Mouse (Mus musculus): ENCODE measurements at regions not wholly inside any gene's neighbourhood (a gene's known extent, or its start where the extent isn't known, plus 50 kb on each side); places are given as distances from the start of the nearest gene placed in this dataset.

DNA sequence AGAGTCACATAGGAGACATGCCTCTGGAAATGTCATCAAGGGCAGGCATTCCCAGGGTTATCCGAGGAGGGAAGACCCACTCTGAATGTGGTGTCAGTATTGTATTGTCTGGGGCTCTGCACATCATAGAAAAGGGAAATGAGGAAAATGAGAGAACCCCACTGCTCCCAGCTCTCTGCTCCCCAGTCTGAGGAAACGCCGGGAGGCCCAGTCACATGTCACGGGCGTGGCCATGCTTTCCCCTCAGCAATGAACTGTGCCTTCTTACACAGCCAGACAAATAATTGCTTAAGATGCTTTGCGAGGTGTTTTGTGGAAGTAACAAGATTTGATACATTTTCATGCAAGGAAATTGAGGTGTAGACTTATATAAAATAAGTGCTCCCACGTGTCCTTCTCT is 366.1 kb downstream of the Cbln4 start:
- no peak for ATAC-seq (ENCODE audit: insufficient number of reproducible peaks, low FRiP score, low TSS enrichment)

- no peak for ATAC-seq (ENCODE audit: insufficient number of reproducible peaks, low FRiP score, low TSS enrichment)
Observed at GRCm38 (mm10) chr2:171676083-171676482, 367.2 kb downstream of the Cbln4 start.

- no peak for ATAC-seq (ENCODE audit: insufficient number of reproducible peaks, low FRiP score, low TSS enrichment)
Observed at GRCm38 (mm10) chr2:171675411-171675810, 367.9 kb downstream of the Cbln4 start.

- ATAC-seq (ENCODE audit: insufficient number of reproducible peaks, low FRiP score, low TSS enrichment) = no peak
Observed at GRCm38 (mm10) chr2:171670945-171671547, 372.2 kb downstream of the Cbln4 start.

DNA sequence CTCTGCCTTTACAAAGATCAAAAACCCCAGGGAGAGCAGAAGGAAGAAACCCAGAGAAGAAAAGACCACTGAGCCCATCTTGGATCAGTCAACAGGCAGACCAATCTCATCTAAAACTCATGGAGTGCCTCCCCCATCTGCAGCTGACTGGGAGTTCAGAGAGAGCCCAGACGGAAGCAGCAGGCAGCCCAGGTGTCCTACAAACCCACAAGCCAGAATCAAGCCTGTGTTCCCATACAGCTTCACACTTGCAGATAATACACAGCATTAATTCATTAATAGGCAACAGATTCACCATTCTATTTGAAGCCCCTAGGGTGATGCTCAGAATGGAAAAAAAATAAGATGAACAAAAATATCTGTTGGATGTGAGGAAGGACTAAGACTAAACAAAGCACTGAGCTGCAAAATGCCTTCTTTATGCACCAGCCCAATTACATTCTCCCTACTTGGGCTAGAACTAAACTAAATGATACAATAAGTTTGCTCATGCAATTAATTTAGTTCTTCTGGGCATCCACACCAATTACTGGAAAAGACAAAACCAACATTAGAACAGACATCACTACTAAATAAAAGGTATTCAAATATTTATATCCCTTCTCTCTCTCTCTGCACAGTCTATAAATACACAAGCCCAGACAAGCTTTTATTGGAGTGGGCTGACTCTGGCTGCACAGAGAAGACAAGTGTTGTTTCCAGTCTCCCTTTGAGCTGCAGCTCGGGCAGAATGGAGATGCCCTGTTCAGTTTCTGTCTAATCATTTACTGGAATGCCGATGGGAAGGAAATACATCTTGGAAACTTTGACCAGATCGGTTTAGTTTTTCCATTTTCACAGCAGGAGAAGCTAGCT is 374.2 kb downstream of the Cbln4 start:
- ATAC-seq (ENCODE audit: insufficient number of reproducible peaks, low FRiP score, low TSS enrichment) = no peak

- no peak for ATAC-seq (ENCODE audit: insufficient number of reproducible peaks, low FRiP score, low TSS enrichment)
Observed at GRCm38 (mm10) chr2:171662571-171662970, 380.7 kb downstream of the Cbln4 start.

- no peak for ATAC-seq (ENCODE audit: insufficient number of reproducible peaks, low FRiP score, low TSS enrichment)
Observed at GRCm38 (mm10) chr2:171661896-171662511, 381.3 kb downstream of the Cbln4 start.

- no peak for ATAC-seq (ENCODE audit: insufficient number of reproducible peaks, low FRiP score, low TSS enrichment)
Observed at GRCm38 (mm10) chr2:171657125-171657524, 386.1 kb downstream of the Cbln4 start.

- no peak for ATAC-seq (ENCODE audit: insufficient number of reproducible peaks, low FRiP score, low TSS enrichment)
Observed at GRCm38 (mm10) chr2:171641730-171642129, 401.5 kb downstream of the Cbln4 start.

GRCm38 (mm10) chr2:171640478-171640877 is 402.8 kb downstream of the Cbln4 start:
- ATAC-seq (ENCODE audit: insufficient number of reproducible peaks, low FRiP score, low TSS enrichment) = no peak

DNA sequence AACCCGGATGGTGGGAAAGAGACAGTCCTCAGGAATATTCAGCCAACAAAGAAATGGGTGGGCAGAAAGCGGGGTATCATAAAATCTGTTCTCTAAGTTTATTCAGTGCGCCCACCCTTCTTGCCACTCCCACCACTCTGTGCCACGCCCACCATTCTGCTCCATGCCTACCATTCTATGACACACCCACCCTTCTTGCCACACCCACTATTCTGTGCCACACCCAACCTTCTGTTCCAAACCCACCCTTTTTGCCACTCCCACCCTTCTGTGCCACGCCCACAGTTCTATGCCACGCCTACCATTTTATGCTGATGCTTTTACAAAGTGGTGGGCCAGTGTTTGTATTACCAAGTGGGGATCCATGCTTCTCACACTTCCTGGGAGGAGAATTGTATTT is 404.3 kb downstream of the Cbln4 start:
- no peak for ATAC-seq (ENCODE audit: insufficient number of reproducible peaks, low FRiP score, low TSS enrichment)

GRCm38 (mm10) chr2:171636837-171637236 is 406.4 kb downstream of the Cbln4 start:
- no peak for ATAC-seq (ENCODE audit: insufficient number of reproducible peaks, low FRiP score, low TSS enrichment)

DNA sequence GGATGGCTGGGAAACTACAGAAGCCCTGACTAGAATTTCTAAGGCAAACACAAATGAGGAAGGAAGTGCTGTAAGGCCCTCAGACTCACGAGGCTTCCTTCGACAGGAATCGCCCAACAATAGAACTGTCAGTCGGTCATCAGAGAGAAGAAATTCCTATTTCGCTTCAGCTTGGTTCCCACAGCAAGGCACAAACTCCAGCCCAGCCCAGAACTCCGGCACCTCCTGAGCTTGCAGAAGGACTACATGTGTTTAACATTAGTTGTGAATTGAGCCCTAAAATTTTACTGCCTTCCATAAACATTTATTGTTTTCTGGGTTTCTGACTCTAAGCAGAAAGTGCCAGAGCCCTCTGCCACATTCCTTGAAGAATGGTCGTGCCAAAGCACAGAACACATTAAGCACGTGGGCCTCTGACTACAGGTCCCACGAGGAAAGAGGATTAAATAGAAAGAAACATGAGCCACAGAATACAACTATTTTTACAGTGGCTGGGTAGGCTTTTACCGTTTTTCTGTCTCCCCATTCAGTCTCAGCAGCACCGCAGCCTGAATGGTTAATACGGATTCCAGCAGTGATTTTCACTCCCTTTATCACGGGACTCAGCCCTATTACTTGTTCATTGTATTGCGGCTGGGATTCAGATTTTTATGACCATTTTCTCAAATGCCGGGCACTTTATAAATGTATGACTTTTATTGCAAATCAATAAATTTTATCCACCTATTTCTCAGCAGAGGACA is 409.7 kb downstream of the Cbln4 start:
- ATAC-seq (ENCODE audit: insufficient number of reproducible peaks, low FRiP score, low TSS enrichment) = no peak

GRCm38 (mm10) chr2:171630101-171630715 is 413.1 kb downstream of the Cbln4 start:
- no peak; the same call in 1 of the 2 replicates for ATAC-seq (ENCODE audit: insufficient number of reproducible peaks, low FRiP score, low TSS enrichment)

DNA sequence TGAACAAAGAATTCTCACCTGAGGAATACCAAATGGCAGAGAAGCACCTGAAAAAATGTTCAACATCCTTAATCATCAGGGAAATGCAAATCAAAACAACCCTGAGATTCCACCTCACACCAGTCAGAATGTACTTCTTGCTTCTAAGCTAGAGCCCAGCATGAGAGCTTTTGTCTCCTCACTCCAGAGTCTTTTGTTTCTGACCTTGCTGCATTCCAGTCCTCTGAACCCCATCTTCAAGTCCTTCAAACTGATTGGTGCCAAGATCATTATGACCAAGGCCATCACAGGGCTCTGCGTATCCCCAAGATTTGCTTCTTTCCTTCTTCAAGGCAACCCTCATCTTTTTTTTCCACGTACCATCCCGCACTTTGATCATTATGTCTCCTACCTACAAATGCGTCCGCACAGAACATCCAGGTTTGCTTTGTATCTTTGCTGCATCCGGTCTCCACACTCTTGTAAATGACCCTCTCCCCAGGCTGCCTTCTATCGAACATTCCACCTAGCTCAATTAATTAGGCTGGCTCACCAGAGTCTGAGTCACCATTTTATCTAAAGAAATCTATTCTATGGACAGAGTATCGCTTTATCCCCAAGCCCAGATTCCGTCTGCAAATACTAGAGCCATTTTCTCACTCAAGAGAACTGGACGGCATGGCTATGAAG is 414.9 kb downstream of the Cbln4 start:
- ATAC-seq (ENCODE audit: insufficient number of reproducible peaks, low FRiP score, low TSS enrichment) = no peak

DNA sequence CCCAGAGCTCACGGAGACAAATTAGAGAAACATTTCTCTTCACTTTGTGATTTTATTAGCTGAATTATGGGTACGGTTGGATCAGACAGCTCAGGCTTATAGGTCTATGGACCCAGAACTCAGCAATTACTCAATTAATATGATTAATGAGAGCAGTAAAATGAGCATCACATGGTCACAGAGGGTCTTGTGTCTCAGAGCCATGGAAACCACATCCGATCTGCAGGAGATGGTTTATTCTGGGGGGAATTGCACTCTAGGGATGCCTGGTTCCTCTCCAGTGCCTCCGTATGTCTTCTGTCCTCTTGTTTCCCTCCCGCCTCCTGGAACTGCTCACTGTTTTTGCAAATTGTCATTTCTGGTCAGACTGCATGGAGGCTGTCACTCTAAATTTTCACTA is 422.6 kb downstream of the Cbln4 start:
- ATAC-seq (ENCODE audit: insufficient number of reproducible peaks, low FRiP score, low TSS enrichment) = no peak

GRCm38 (mm10) chr2:171620253-171620652 is 423.0 kb downstream of the Cbln4 start:
- no peak for ATAC-seq (ENCODE audit: insufficient number of reproducible peaks, low FRiP score, low TSS enrichment)

GRCm38 (mm10) chr2:171618771-171619170 is 424.5 kb downstream of the Cbln4 start:
- no peak for ATAC-seq (ENCODE audit: insufficient number of reproducible peaks, low FRiP score, low TSS enrichment)

GRCm38 (mm10) chr2:171618333-171618732 is 424.9 kb downstream of the Cbln4 start:
- ATAC-seq (ENCODE audit: insufficient number of reproducible peaks, low FRiP score, low TSS enrichment) = no peak

DNA sequence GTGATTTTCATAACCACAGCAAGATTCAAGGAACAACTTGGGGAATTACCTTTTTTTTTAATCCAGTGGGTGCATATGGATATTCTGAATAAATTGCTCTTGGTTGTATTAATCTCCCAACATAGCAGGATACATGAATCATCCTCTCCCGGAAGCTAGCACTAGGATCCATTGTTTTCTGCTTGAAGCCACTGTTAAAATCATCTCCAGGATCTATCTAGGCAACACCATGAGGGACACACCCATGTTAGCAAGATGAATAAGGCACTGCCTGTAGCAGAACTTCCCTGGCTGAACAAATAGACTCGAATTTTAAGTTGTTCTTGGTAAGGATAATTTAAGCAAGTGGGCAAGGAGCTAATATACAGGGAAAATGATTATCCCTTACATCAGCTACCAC is 427.8 kb downstream of the Cbln4 start:
- no peak for ATAC-seq (ENCODE audit: insufficient number of reproducible peaks, low FRiP score, low TSS enrichment)

Measured in cerebellum, adult (tissue).